Mouse (Mus musculus): ENCODE results near the gene Wdr1.

DNA sequence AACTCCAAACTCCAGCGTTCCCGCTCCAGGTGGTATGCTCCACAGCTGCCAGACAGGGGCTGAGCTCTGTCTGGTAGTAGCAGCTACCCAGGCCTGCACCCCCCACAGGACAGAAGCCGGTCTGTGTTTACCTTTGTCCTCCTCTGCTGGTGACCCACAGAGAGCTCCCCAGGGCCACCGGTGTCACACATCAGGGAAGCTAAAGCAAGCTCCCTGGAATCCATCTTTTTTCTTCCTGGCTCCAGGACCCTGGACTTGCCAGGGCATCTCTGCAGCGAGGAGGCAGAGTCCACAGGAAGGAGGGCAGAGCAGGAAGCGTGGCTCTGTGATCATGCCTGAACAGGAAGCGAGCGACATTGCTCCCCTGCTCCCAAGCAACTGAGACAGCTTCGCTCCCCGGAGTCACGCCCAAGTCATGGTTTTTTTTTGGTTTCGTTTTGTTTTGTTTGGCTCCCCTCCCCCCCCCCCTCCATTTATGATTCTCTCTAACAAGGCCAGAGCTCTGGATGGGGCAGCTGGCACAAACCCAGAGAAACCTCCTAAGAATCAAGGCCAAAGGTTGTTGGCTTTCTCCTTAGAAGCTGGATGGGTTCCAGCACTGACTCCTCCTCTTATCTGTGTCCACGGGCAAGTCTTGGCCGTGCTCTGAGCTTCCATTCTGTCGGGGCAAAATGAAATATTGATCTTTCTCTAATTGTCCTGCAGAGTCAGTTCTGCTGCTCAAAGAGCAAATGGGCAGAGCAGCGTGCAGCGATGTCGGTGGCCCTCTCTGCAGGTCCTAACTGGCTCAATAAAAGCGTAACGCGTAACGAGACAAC, 82.9 kb downstream of the Wdr1 start:
- TF ChIP-seq CTCF (IDR thresholded peaks at IDR 0.05; ENCODE audit: low read depth) = no peak
- TF ChIP-seq EP300 (IDR thresholded peaks at IDR 0.05; ENCODE audit: low read depth) = no peak
